Mouse (Mus musculus): ENCODE results near the gene Lgi1.

Lgi1 gene

DNA sequence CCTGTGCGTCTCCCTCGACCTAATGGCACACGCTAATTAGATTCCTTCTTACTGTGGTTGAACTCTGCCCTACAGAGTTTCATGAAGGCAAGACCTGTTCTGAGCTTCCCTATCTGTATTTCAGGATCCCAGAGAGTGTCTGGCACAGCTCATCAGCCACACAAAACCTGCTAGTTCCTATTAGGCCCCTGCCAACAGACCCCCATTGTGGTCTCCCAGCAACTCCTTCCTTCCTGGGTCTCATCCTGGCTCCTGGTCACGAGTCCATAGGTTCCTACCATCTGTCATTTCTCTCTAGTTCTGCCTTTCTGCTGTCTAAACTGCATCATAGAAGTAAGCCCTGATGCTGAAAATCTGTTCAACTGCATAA, 60.7 kb downstream of the Lgi1 start:
- no peak for DNase-seq (ENCODE audit: low read depth, low spot score)

DNA sequence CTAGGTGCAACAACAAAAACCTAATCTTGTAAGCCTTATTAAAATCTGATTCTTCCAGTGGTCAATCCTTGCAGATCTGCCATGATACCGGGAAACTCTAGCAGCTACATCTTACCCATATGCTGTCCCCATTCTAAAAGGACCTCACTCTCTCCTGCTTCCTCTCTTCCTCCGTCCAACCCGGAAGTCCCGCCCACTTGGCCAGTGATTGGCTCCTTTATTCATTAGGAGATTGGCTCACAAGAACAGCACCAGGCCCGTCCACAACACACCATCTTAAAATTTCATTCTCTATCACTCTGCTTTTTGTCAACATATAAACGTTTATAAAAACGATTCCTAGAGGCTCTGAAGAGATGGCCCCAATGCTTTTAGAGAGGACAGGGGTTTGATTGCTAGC, 61.5 kb downstream of the Lgi1 start:
- DNase-seq (ENCODE audit: low read depth, low spot score), result no peak

GRCm38 (mm10) chr19:38327002-38327401, 62.7 kb downstream of the Lgi1 start:
- peak; percentile 65 for DNase-seq (ENCODE audit: low read depth, low spot score)

- no peak for DNase-seq (ENCODE audit: low read depth, low spot score)
Measured at GRCm38 (mm10) chr19:38328010-38328409, 63.7 kb downstream of the Lgi1 start.

GRCm38 (mm10) chr19:38329257-38329656, 64.9 kb downstream of the Lgi1 start:
- DNase-seq (ENCODE audit: low read depth, low spot score), result no peak

- no peak for DNase-seq (ENCODE audit: low read depth, low spot score)
Measured at GRCm38 (mm10) chr19:38331072-38331471, 66.7 kb downstream of the Lgi1 start.

DNA sequence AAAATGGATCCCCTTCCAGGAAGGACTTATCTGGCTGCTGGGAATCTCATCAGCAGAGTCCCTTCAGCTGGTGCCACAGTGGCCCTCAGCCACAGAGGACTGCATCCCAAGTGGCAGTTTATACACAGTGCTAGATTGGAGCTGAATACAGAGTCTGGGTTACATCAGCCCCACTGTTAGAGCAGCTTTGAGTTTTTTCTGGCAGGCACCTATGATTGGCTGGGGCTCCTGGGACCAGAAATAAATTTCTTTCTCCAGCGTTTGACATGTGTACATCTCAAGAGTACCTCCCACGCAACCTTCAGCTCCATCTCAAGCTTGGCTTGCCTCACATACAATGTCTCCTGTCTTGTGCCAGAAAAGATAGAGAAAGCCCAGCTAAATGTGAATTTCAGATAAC, 67.9 kb downstream of the Lgi1 start:
- DNase-seq (ENCODE audit: low read depth, low spot score), result no peak

DNA sequence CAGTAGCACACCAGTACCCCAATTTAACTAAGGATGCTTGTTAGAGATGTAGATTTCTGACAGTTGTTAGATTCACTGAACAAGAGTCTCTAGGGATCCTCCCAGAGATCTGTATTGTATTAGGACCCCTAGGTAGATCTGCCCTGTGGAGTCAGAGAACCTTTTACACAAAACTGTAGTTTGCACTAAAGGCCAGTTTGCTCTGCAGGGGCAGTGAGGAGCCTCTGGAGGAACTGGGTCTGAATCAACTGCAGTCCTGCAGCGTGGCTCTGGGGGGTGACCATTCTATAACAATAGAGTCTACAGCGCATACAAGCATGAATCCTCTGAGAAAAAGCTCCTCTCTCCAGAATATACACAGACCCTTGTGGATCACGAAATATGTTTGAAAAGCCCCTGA, 68.5 kb downstream of the Lgi1 start:
- no peak for DNase-seq (ENCODE audit: low read depth, low spot score)

DNA sequence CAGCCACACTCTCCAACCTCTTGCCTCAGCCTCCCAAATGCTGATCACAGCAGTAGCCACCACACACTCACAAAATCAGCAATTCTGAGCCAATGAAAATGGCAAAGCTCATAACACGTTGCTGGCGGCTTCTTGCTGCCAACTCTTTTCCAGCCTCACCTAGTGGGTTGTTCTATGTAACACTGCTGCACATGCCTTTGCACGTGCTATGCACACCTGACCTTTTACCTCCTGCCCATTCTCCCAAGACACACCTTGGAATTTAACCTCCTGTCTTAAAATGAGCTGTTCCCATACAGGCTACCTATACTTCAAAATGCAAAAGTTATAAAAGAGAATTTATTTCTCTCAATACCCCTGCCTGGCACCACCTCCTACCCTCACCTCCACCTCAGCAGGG, 72.2 kb downstream of the Lgi1 start:
- DNase-seq (ENCODE audit: low read depth, low spot score), result no peak

DNA sequence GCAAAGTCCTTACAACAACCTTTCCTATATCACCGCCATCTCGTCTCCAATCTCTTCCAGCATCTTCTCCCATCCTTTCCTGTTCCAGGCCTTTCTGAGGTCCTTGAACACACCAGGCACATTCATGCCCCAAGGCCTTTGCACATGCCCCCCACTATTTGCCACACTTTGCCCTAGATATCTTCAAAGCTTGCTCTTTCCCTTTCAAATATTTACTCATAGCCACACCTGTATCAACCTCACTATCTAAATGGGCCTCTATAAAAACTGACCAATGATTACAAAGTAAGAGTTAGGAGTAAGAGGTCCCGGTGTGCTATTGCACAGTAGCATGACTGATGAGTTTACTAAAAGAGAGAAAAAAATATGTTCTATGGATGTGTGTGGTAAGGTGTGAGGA, 73.0 kb downstream of the Lgi1 start:
- DNase-seq (ENCODE audit: low read depth, low spot score), result no peak

DNA sequence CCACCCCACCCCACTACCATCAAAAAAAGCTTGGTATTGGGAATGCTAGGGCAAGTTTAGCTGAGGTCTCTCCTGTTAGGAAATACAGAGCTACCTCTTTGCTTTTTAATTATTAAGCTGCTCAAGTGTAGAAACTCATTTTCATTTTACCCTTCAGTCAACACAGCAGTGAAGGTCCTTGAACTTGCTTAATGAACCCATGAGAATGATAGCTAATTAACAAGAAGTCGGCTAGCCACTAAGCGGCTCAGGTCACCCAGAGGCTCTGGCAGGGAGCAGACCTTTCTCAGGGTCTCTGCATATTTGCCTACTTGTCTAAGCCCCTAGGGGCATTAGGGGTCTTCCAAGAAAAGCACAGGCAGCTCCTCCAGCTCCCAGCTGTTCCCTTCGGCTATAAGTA, 75.4 kb downstream of the Lgi1 start:
- no peak for DNase-seq (ENCODE audit: low read depth, low spot score)

GRCm38 (mm10) chr19:38343246-38343645, 78.9 kb downstream of the Lgi1 start:
- no peak for DNase-seq (ENCODE audit: low read depth, low spot score)

DNA sequence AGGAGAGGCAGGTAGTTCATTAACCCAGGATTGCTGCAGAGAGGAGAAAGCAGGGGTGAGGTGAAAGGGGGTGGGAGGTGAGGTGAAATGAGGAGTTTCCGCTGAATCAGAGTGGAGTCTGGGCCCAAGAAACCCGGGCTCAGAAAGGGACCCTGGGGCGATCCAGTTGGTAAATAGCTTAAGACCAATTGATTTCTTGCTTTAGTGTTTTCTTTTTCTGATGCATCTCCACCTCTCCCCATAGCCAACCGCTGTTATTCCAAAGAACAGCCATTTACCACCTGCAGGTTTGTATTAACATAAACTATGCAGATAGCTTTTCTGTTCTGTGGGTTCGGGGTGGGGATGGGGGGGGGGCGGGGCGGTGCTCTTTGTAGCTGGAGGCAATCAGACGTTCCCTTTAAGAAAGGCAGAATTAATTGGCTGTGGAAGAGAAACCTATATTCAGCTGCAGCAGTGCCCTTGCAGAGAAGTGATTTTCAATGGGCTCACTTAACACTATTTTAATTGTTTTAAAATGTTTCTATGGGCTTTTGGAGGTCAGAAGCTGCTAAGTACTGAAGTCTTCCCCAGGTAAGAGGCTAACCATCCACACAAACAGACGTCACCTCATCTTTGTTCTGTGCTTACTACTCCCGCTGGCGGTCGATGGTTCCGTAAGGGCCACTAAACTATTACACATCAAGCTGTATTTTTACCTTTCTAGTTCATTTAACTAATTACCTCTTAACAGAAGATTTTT, 84.1 kb downstream of the Lgi1 start:
- DNase-seq (ENCODE audit: low read depth, low spot score), result no peak

DNA sequence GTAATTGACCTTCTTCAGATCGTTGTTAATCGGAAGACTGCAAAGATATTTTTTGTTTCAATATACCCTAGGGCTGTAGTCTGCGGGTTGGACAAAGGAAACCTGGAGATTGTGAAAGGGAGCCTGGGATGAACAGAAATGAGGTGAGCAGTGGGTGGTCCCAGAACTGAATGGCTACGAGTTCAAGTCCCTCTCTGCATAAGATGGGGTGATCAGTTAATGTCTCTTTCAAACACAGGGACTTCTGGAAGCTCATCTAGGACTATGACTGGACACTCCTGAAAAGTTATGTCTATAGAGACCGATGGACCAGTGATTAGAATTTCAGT, 84.6 kb downstream of the Lgi1 start:
- no peak for DNase-seq (ENCODE audit: low read depth, low spot score)

DNA sequence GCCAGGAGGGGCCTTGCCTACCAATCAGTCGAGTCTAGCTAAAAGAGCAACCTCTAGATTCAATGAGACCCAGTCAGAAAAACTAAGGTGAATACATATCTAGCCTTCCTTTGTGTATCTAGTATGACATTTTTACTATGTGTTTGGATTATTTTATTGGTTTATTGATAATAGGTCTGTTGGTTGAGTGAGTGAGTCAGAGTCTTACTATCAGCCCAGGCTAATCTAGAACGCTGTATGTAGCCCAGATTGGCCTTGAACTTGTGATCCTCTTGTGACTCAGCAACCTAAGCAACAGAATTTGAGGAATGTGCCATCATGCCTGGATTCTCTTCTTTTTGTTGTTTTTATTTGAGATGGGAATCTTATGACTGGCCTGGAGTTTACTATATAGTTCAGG, 86.9 kb downstream of the Lgi1 start:
- DNase-seq (ENCODE audit: low read depth, low spot score), result no peak

DNA sequence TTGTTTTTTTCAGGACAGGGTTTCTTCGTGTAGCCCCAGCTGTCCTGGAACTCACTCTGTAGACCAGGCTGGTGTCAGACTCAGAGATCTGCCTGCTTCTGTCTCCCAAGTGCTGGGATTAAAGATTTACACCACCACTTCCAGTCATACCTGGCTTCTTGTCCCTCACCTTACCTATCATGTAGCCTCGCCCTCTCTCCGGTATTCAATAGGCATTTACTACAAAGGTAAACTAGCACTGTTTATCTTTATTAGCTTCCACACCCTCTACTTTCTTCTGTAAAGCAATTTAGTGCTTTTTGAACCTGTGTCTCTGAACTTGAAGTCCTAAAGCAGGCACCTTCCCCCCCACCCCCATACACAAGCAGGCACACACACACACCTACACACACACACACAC, 87.4 kb downstream of the Lgi1 start:
- DNase-seq (ENCODE audit: low read depth, low spot score), result no peak

- peak; percentile 56 for DNase-seq (ENCODE audit: low read depth, low spot score)
Measured at GRCm38 (mm10) chr19:38352495-38353130, 88.3 kb downstream of the Lgi1 start.

DNA sequence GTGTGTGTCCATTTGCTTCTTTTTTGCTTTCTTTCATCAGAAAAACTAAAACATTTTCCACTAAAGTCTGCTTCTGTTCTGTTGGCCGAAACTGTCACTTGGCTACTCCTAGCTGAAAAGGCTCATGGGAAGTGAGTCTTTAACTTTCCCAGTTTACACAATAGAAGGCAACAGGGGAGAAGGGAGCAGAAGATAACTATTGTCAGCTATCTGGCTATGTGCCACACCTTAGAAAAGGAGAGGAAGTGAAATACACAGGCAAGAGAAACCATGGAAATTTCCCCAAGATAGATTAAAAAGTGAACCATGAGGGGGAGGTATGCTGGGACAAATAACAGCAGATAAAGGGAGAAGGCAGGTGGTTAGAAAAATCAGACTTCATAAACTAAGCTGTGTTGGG, 89.9 kb downstream of the Lgi1 start:
- DNase-seq (ENCODE audit: low read depth, low spot score), result no peak

GRCm38 (mm10) chr19:38354819-38355360, 90.6 kb downstream of the Lgi1 start:
- no peak for DNase-seq (ENCODE audit: low read depth, low spot score)

- no peak for DNase-seq (ENCODE audit: low read depth, low spot score)
Measured at GRCm38 (mm10) chr19:38356211-38356828, 92.0 kb downstream of the Lgi1 start.

GRCm38 (mm10) chr19:38357956-38358623, 93.8 kb downstream of the Lgi1 start:
- DNase-seq (ENCODE audit: low read depth, low spot score), result no peak

GRCm38 (mm10) chr19:38359287-38359686, 95.0 kb downstream of the Lgi1 start:
- DNase-seq (ENCODE audit: low read depth, low spot score), result no peak

All from retina, adult 2 months (tissue).